Mouse (Mus musculus) urinary bladder, postnatal 10 days (tissue): ENCODE measurements around the gene Nr3c2.

Source experiments
- DNase-seq: peaks from one replicate; pipeline ENCODE4 v3.0.0; 2022; ENCODE audit warnings: low spot score

The Nr3c2 gene

DNA sequence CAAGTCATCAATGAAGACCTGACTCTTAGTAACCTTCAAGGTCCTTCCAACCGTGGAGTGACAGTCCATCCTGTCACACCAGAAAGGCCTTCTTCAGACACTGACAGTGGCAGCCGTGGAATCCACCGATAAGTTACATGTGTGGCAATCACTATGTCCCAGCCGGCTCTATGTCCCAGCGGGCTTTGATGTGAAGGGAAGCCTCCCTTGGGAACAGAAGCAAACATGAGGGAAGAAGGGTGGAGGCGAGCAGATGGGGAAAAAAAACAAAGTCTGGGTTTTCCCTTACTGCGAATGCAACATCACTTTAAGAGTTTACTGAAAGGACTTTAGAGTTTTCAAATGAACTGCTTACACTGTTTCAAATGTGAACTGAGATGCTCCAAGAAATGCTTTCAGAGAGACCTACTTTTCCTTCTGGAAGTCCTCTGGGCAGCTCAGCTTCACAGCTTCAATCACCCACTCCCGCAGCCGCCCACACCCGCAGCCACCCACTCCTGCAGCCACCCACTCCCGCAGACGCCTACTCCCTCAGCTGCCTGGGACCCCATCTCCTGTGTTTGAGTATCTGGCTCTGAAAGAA is 273.9 kb downstream of the Nr3c2 start:
- DNase-seq: no peak

DNA sequence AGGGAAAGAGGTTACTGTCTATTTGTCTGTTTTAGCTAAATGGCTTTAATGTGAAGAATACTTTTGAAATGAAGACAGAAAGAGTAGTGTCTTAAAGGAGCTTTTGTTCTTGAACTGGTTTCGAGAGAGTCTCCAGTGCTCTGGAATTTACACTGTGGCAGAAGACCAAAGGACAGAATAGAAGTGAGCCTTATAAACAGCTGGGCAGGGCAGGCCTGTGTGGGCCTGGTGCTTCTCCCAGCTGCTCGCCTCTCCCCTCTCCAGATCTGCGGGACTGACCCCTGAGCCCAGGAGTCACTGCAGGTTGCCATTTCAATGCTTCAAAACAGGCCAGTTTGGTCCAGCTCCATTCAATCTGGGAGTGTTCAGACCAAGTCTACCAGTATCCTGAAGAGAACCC is 274.5 kb downstream of the Nr3c2 start:
- DNase-seq: no peak

DNA sequence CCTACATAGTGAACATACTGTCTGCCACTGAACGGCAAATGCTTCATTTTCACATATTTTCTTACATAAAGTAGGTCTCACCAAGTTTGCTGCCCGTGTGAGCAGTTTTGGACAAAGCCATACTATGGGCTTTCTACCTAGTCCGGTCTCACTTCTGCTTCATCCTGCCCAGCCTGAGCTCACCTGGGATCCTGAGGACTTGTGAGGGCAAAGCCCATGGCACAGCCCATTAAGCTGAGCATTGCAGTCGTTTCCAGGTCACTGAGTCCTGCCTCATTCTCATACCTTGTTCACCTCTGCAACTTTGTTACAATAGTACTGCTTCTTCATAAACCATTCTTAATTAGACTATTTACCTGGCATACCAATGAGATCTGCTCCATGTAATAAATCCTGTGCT is 276.2 kb downstream of the Nr3c2 start:
- no peak for DNase-seq

- no peak for DNase-seq
Observed at GRCm38 (mm10) chr8:77176343-77176742, 277.1 kb downstream of the Nr3c2 start.

GRCm38 (mm10) chr8:77185816-77186215 is 286.6 kb downstream of the Nr3c2 start:
- DNase-seq: no peak

- no peak for DNase-seq
Observed at GRCm38 (mm10) chr8:77186914-77187536, 287.8 kb downstream of the Nr3c2 start.

GRCm38 (mm10) chr8:77187748-77188147 is 288.5 kb downstream of the Nr3c2 start:
- no peak for DNase-seq

GRCm38 (mm10) chr8:77188298-77188697 is 289.1 kb downstream of the Nr3c2 start:
- no peak for DNase-seq

DNA sequence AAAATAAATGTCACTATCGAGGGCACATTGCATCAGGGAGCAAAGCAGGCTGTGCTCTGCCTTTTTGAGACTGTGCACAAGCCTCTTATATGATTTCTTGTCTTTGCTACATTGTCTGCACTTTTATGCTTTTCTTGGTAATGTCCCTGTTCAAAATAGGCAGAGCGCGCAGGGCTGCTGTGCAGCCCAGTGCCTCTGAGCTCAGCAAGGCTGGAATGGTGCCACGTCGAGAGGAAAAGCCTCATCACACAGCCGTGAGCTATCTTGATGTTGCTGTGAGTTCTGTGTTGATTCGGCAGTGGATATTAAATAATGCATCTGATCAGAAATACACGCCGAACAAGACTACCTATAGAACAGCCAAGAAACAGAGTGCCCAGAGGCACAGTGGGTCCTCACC is 290.1 kb downstream of the Nr3c2 start:
- DNase-seq: no peak

DNA sequence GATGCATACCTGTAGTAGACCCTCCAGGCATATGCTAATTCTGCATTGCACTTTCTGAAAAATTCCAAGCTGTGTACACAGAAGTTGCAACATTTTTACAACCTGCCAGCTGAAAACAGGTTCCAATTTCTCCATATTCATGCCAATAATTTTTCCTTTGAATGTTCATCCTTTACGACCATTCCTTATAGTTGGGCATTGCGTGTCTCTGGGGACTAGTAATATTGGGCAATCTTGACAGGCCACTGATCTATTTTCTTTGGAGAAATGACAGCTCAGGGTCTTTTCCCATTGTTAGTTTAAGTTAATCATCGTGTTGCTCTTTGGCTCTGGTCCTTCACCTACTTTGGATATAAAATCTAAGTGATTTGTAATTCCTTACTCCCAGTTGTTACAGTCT is 291.2 kb downstream of the Nr3c2 start:
- DNase-seq: no peak

DNA sequence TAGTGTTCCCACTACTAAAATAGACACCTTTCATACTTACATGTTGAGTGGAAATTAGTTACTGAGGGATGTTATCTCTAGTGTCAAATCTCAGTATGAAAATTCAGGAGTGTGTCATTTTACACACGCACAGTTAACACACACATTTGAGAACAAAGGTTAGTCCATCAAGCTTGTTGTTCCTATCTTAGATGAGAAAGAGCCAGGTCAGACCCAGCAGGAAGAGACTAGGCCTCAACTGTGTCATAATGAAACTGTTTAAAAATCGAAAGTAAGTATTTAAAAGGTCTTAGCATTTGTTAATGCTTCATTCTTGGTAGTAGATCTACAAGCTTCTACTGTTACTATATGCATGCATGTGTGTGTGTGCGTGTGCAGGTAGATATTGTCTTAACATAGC is 310.1 kb downstream of the Nr3c2 start:
- DNase-seq: no peak

GRCm38 (mm10) chr8:77213893-77214464 is 314.7 kb downstream of the Nr3c2 start:
- no peak for DNase-seq

DNA sequence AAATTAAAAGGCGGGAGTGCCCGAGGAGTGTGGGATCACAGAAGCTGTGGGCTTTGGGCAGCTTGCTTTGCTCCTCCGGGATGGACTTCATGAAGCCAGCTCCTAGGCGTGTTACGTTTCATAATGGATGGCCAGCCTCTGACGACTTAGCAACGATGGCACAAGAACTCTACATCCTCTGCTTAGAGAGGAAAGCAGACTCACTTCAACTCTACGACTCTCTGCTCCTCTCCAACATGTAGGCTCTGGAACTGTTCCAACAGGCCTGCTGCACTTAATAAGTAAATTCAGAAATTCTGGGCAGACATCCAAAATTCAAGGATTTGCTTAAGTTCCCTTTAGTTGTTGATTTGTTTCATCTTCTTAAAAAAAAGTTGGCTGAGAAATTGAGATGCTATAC is 315.4 kb downstream of the Nr3c2 start:
- DNase-seq: no peak

DNA sequence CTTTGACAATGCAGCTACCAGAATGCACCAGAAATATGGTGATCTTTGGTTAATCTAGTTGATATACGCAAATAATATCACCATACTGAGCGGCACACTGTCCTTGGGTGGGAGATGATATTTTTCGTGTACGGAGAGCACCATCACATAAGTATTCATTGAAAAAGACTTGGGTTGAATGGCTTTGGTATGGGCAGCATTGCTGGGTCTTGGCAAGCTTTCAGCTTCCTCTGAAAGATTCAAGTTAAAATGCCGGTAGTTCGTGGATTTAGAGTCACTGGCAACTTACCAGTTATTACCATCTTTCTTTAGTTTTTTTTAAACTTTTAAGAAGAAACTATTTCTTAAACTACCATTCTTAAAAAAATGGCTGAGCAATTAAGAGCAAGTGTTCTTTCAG is 315.9 kb downstream of the Nr3c2 start:
- no peak for DNase-seq

- no peak for DNase-seq
Observed at GRCm38 (mm10) chr8:77223123-77223522, 323.9 kb downstream of the Nr3c2 start.

DNA sequence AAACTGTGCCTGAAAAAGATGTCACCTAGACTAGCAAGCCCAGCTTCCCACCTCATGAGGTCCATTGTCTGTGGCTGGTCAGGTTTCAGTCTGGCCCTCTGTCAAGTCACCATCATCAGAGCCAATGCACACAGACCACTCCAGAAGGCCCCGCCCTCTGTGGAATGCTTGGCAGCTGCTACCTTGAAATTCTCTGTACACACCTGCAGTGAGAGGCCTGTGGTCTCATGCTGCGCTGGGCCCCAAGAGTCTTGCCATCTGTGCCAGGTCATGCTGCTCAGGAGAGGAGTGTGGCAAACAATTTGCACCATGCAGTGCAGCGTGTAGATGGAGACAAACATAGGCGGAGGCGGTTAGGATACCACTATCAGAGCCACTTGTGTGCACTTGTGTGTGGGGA is 328.5 kb downstream of the Nr3c2 start:
- DNase-seq: no peak

- no peak for DNase-seq
Observed at GRCm38 (mm10) chr8:77228688-77229087, 329.4 kb downstream of the Nr3c2 start.

DNA sequence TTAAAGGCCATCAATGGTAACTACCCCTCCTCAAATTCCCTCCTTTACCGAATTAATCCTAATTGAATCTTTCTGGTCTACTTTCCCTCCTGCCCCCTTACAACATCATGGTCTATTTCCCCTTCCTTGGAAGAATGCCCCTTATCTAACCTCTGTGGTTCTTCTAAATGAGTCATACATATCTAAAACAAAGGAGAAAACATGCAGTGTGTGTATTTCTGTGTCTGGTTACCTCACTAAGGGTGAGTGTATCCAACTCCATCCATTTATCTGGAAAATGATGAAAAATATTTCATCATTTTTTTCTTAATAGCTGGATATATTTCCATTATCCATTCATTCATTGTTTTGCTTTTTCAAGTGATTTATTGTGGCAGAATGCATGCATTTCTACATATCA is 332.0 kb downstream of the Nr3c2 start:
- no peak for DNase-seq

- no peak for DNase-seq
Observed at GRCm38 (mm10) chr8:77231834-77232233, 332.6 kb downstream of the Nr3c2 start.

DNA sequence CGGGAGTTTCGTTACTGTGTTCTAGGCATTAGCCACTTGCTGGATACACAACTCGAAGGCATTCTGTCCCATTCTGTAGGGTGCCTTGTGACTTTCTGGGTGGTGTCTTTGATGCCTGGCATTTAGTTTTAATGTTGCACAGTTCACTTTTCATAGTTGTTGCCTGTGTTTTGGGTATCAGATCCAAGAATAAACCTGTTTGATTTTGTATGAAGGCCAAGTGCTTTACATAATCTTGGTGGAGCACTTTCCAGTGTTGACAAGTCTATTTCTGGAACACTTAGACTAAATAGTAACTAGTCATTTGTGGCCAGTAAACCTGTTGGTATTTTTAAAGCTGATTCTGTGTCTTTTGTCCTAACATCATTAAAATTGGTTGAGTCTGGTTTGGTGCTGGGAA is 333.2 kb downstream of the Nr3c2 start:
- no peak for DNase-seq

DNA sequence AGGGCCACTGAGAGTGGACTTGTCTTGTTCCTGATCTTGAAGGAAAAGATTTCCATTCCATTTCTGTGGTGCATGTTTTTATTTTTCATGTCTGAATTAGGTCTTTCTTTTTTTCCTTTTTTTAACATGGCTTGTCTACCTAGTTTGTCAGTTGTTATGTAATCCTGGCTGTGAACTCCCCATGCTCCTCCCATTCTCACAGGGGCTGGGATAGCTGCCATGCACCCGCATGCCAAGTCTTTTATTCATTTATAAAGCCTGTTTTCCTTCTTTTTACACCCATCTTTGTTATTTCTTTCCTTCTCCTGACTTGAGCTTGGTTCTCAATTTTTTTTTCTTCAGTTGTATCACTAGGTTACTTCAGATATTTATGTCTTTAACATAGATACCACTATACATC is 337.5 kb downstream of the Nr3c2 start:
- DNase-seq: no peak

DNA sequence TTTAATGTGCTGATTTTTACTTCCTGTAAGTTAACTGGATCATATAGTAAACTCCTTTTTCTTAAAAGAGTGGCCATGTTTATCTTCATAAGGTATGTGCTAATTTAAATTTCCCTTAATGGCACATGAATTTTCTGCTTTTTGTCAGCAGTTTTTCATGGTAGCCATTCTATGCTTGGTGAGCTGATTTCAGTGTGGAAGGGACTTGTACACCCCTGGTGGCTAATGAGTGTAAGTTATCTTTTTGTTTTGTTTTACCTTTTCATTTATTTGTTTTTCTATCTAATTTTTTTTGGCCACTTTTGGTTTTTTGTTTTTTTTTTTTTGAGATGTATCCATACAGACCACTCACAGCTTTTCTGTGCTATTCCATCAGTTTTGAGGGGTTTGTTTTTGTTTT is 340.2 kb downstream of the Nr3c2 start:
- DNase-seq: no peak

DNA sequence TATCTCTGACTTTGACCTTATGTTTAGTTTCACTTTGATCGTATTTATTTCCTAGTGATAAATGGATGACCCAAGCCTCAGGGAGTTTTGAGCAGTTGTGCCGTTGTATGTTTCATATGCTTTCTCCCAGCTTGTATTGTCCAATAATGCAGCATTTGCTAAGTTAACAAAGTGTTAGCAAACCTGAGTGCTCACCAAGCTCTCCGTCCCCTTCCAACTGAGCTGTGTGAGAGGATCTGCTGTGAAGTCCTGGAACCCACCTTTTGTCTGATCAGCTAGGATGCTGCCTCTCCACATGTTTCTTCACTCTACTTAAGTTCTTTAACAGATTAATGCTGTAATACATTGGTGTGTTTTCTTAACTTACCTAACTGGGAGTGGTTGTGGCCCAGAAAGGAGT is 342.1 kb downstream of the Nr3c2 start:
- no peak for DNase-seq

- DNase-seq: no peak
Observed at GRCm38 (mm10) chr8:77250094-77250493, 350.9 kb downstream of the Nr3c2 start.
